ENCODE assay signal across 20 mouse cellular contexts in genomic region chr3:99263471-99263903, GRCm38 (mm10). TPM values are rescaled to one million over a fixed set of nuclear protein-coding genes. Genes with fewer than 3 reads are reported as not detected.
DNase-seq lines count a peak whose midpoint lies in the region; ATAC-seq and TF ChIP-seq lines count a peak whose summit lies in the region.
"Had no signal": no experiment of that assay in that cellular context is flagged by ENCODE, and none has a peak within 500 bp of the region (broad histone marks: within the 10 kb centered on the region; RNA-seq: fewer than 3 reads in every experiment).

No protein-coding gene starts in this region.

- peaks cover 0 to 12% of the 10 kb centered on the region in 2 experiments; a peak in 2 of 4 replicates for H3K36me3 ChIP-seq in MEL (ENCODE audit: control insufficient read depth in 1 of 2, insufficient read depth in 2 of 2, low read length in 2 of 2)
- H3K36me3 ChIP-seq: forebrain, embryonic 15.5 days; heart, embryonic 10.5 days; lung, embryonic 15.5 days had no signal

- no peak for TF ChIP-seq CTCF in gastrocnemius, adult 2 months (IDR thresholded peaks at IDR 0.05)
- no peak for TF ChIP-seq CTCF in MEL (IDR thresholded peaks at IDR 0.05 in 2 of 3, conservative IDR thresholded peaks at IDR 0.05 in 1 of 3; ENCODE audit: control insufficient read depth in 1 of 3, insufficient read depth in 1 of 3, low read depth in 2 of 3, low read length in 3 of 3, poor library complexity in 1 of 3, severe bottlenecking in 1 of 3)
- TF ChIP-seq CTCF in embryonic fibroblast, embryonic 13.5 days (IDR thresholded peaks at IDR 0.05; ENCODE audit: borderline replicate concordance, insufficient read depth, low read length): no peak

- no peak for TF ChIP-seq POLR2A in MEL (IDR thresholded peaks at IDR 0.05; ENCODE audit: control insufficient read depth in 1 of 2, insufficient read depth in 1 of 2, low read depth in 1 of 2, low read length in 2 of 2, poor library complexity in 1 of 2)
- no peak for TF ChIP-seq POLR2A in embryonic fibroblast, embryonic 13.5 days (IDR thresholded peaks at IDR 0.05; ENCODE audit: low read depth, low read length)

- DNase-seq in gastrocnemius, adult 2 months: peak; percentile 70
- no peak for DNase-seq in gastrocnemius, postnatal 25 days
- DNase-seq in MEL (ENCODE audit: low read depth, low spot score) (peak; percentile 76), ZHBTc4 (ENCODE audit: low read depth, low spot score) (peak; percentile 14)
- no peak for DNase-seq in cerebellum, adult 11 months
- DNase-seq in kidney, postnatal 14 days: no peak
- DNase-seq: cerebellum, postnatal 25 days; heart, postnatal 14 days; kidney, adult 9 months; right cerebral cortex, postnatal 25 days; thymus, postnatal 4 days had no signal

- H3K27me3 ChIP-seq in MEL (ENCODE audit: control insufficient read depth in 1 of 2, insufficient read depth in 2 of 2, low read length in 2 of 2): no peaks in the 10 kb centered on the region

- H3K27ac ChIP-seq in gastrocnemius, adult 2 months: peak overlapping the region; percentile 67
- no peak overlapping the region for H3K27ac ChIP-seq in MEL (ENCODE audit: control insufficient read depth, low read depth, low read length)
- peak overlapping the region; percentile 62 for H3K27ac ChIP-seq in embryonic fibroblast, embryonic 13.5 days (ENCODE audit: insufficient read depth, low read length)
- H3K27ac ChIP-seq: forebrain, embryonic 15.5 days; heart, embryonic 10.5 days; hindbrain, postnatal 0 days; layer of hippocampus, adult 2 months; lung, embryonic 15.5 days had no signal

- H3K9me3 ChIP-seq in MEL (replicated peaks; ENCODE audit: insufficient read depth, low read length): no peaks in the 10 kb centered on the region
- H3K9me3 ChIP-seq: forebrain, embryonic 15.5 days; heart, embryonic 10.5 days; lung, embryonic 15.5 days had no signal

- no peak for TF ChIP-seq RAD21 in MEL (IDR thresholded peaks at IDR 0.05; ENCODE audit: low read depth, low read length)

- peak overlapping the region; percentile 22 for H3K4me3 ChIP-seq in gastrocnemius, adult 2 months
- H3K4me3 ChIP-seq in MEL (ENCODE audit: control insufficient read depth in 1 of 2, insufficient read depth in 1 of 2, low read depth in 2 of 2, low read length in 2 of 2): peak overlapping the region in 1 of 2 experiments; percentile 35; a peak in 1 of 4 replicates
- H3K4me3 ChIP-seq in embryonic fibroblast, embryonic 13.5 days (ENCODE audit: insufficient read depth, low read length): no peak overlapping the region
- H3K4me3 ChIP-seq: forebrain, embryonic 15.5 days; heart, embryonic 10.5 days; layer of hippocampus, adult 2 months; lung, embryonic 15.5 days; megakaryocyte, embryonic 14.5 days; myocyte had no signal

- TF ChIP-seq EP300 in MEL (IDR thresholded peaks at IDR 0.05; ENCODE audit: low read depth in 1 of 2, low read length in 2 of 2): no peak

- peaks cover 2 to 5% of the 10 kb centered on the region in 2 experiments; a peak in 3 of 4 replicates for H3K4me1 ChIP-seq in MEL (ENCODE audit: control insufficient read depth in 1 of 2, insufficient read depth in 2 of 2, low read length in 2 of 2)
- H3K4me1 ChIP-seq in embryonic fibroblast, embryonic 13.5 days (ENCODE audit: control insufficient read depth, insufficient read depth, low read length): 0 out of 2 replicates have a peak, but pooled peaks cover 3% of the 10 kb centered on the region
- H3K4me1 ChIP-seq: forebrain, embryonic 15.5 days; heart, embryonic 10.5 days; lung, embryonic 15.5 days had no signal

- 0 out of 2 replicates have a peak, but pooled peaks cover 1% of the 10 kb centered on the region for H3K79me2 ChIP-seq in MEL (ENCODE audit: control insufficient read depth, insufficient read depth, low read length, poor library complexity)

- ATAC-seq in CD4-positive, CD25-positive, alpha-beta regulatory T cell, adult 4 months: no peak
- ATAC-seq: forebrain, embryonic 15.5 days; hindbrain, postnatal 0 days had no signal

- intact Hi-C loops in gastrocnemius, adult 2 months (cut with DNase I): no loop called here

- H3K9ac ChIP-seq in MEL (ENCODE audit: control insufficient read depth, low read depth, low read length, poor library complexity, severe bottlenecking): no peak overlapping the region
- H3K9ac ChIP-seq: forebrain, embryonic 15.5 days; lung, embryonic 15.5 days had no signal

TF ChIP-seq in MEL, 35 proteins besides CTCF, POLR2A, EP300 and RAD21:
- TF ChIP-seq SMC3 (IDR thresholded peaks at IDR 0.05; ENCODE audit: low read depth, low read length) (no peak), RCOR1 (IDR thresholded peaks at IDR 0.05; ENCODE audit: low read depth, low read length) (no peak), MYB (IDR thresholded peaks at IDR 0.05; ENCODE audit: low read depth, low read length) (no peak), MAX (IDR thresholded peaks at IDR 0.05; ENCODE audit: low read length) (no peak), CHD2 (IDR thresholded peaks at IDR 0.05; ENCODE audit: low read length) (no peak), ETS1 (IDR thresholded peaks at IDR 0.05; ENCODE audit: low read depth, low read length) (peak; percentile 82), USF1 (IDR thresholded peaks at IDR 0.05; ENCODE audit: low read depth, low read length) (no peak)

RNA-seq across cellular contexts. Expression of gene Tbx15, which starts 23.3 kb away (rescaled TPM):
- total RNA-seq in gastrocnemius, adult 2 months (2021): 100 to 1,000 TPM; 105 to 145 TPM
- total RNA-seq in gastrocnemius, postnatal 25 days (2021): 100 to 1,000 TPM; 104 to 122 TPM
- 8.9 and 9.8 TPM in 2 replicates for total RNA-seq in MEL (2012; rRNA removed)
- polyA plus RNA-seq in MEL (2012; ENCODE audit: insufficient read depth in 1 of 2, insufficient read length in 2 of 2, low read depth in 1 of 2, low replicate concordance in 2 of 2, missing spikeins in 1 of 2): 10 to 100 TPM in 1 of 2 experiments, not detected in 1; 13.0 TPM
- 57.3 and 86.3 TPM in 2 replicates for polyA plus RNA-seq in embryonic fibroblast, embryonic 13.5 days (2011; ENCODE audit: insufficient read length, low read depth, missing spikeins)
- not detected for polyA plus RNA-seq in CD4-positive, CD25-positive, alpha-beta regulatory T cell, adult 4 months (2017; shearing (Covaris generic))

Comparison
In these comparisons a context has a peak if more than half of its experiments do, and no peak if none do; other contexts are left out.
1. DNase-seq: peak in gastrocnemius, adult 2 months (single experiment), MEL (single experiment) and ZHBTc4 (single experiment); none in gastrocnemius, postnatal 25 days (single experiment), cerebellum, adult 11 months (single experiment) and kidney, postnatal 14 days (single experiment).